Mouse (Mus musculus): Measurements from ENCODE around the gene Gtpbp1.
A peak's percentile ranks its signal among the peaks of the same experiment; 100 is the strongest.
"Not testable (repeated sequence)": the region's sequence is repeated elsewhere in the genome, so short reads cannot be mapped to it uniquely, and the experiment has no call there.

Gtpbp1 gene

GRCm38 (mm10) chr15:79690426-79691022, at the start of gene Gtpbp1:
TSS of gene Gtpbp1 (plus strand) at chr15:79690845.
- DNase-seq (ENCODE audit: low spot score) = peak; percentile 98

GRCm38 (mm10) chr15:79641135-79641817, 49.4 kb upstream of the Gtpbp1 start:
- no peak for DNase-seq (ENCODE audit: low spot score)

- no peak for DNase-seq (ENCODE audit: low spot score)
These were observed 45.2 kb upstream of the Gtpbp1 start for GRCm38 (mm10) chr15:79645483-79645882.

- DNase-seq (ENCODE audit: low spot score) = no peak
These were observed 42.5 kb upstream of the Gtpbp1 start for GRCm38 (mm10) chr15:79648130-79648529.

- no peak for DNase-seq (ENCODE audit: low spot score)
These were observed 40.1 kb upstream of the Gtpbp1 start for GRCm38 (mm10) chr15:79650569-79650968.

GRCm38 (mm10) chr15:79651481-79651880, 39.2 kb upstream of the Gtpbp1 start:
- DNase-seq (ENCODE audit: low spot score) = no peak

GRCm38 (mm10) chr15:79656451-79656850, 34.2 kb upstream of the Gtpbp1 start:
- DNase-seq (ENCODE audit: low spot score) = no peak

- DNase-seq (ENCODE audit: low spot score) = peak; percentile 48
These were observed 32.7 kb upstream of the Gtpbp1 start for GRCm38 (mm10) chr15:79657837-79658530.

- peak; percentile 87 for DNase-seq (ENCODE audit: low spot score)
These were observed 31.9 kb upstream of the Gtpbp1 start, which contains the start of the genes Fam227a and Cby1 for GRCm38 (mm10) chr15:79658531-79659375. TSS of gene Fam227a (minus strand) at chr15:79658956. TSS of gene Cby1 (plus strand) at chr15:79659199.

GRCm38 (mm10) chr15:79661852-79662251, 28.8 kb upstream of the Gtpbp1 start:
- no peak for DNase-seq (ENCODE audit: low spot score)

GRCm38 (mm10) chr15:79664666-79665065, 26.0 kb upstream of the Gtpbp1 start:
- no peak for DNase-seq (ENCODE audit: low spot score)

- no peak for DNase-seq (ENCODE audit: low spot score)
These were observed 21.4 kb upstream of the Gtpbp1 start for GRCm38 (mm10) chr15:79669195-79669594.

- peak; percentile 84 for DNase-seq (ENCODE audit: low spot score)
These were observed 20.2 kb upstream of the Gtpbp1 start, which contains the start of gene Tomm22 for GRCm38 (mm10) chr15:79670249-79670971. TSS of gene Tomm22 (plus strand) at chr15:79670861.

GRCm38 (mm10) chr15:79670972-79671299, 19.7 kb upstream of the Gtpbp1 start:
- DNase-seq (ENCODE audit: low spot score) = no peak

- not testable (repeated sequence) for DNase-seq (ENCODE audit: low spot score)
These were observed 18.8 kb upstream of the Gtpbp1 start for GRCm38 (mm10) chr15:79671828-79672348.

- no peak for DNase-seq (ENCODE audit: low spot score)
These were observed 12.7 kb upstream of the Gtpbp1 start for GRCm38 (mm10) chr15:79677936-79678335.

GRCm38 (mm10) chr15:79681973-79682372, 8.7 kb upstream of the Gtpbp1 start:
- no peak for DNase-seq (ENCODE audit: low spot score)

- DNase-seq (ENCODE audit: low spot score) = no peak
These were observed 7.5 kb upstream of the Gtpbp1 start for GRCm38 (mm10) chr15:79683146-79683545.

- DNase-seq (ENCODE audit: low spot score) = no peak
These were observed 6.8 kb upstream of the Gtpbp1 start for GRCm38 (mm10) chr15:79683707-79684465.

GRCm38 (mm10) chr15:79684616-79685015, 6.0 kb upstream of the Gtpbp1 start:
- no peak for DNase-seq (ENCODE audit: low spot score)
